Mouse (Mus musculus): Measurements from ENCODE around the gene Mrto4.

DNA sequence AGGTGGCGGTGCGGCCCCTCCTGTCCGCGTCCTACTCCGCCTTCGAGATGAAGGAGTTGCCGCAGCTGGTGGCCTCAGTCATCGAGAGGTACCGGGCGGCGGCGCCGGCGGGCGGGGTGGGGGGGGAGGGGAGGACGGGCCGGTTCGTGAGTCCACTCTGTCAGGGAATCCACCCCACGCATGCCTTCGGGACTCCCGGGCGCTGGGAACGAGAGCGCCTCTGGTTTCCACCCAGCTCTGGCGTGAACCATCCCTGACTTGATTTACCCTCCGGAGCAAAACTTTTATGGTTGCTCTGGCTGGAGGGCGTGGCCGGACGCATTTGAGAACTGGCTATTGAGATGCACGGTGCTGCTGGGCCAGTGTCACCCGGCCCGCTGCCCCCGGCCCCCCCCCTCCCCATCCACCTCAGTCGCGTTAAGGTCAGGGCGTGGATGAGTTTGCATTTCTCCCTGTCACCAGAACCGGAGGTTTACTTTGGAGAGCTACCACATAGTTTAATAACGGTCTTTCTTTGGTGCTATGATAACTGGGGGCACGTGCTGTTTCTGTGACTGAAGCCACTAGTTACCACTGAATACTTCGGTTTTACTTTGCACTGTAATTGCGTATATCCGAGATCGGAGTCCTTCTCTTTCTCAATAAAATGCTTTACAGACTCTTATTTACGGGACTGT is 28.5 kb upstream of the Mrto4 start:
- no peak for TF ChIP-seq MAX (IDR thresholded peaks at IDR 0.05; ENCODE audit: low read length)
- TF ChIP-seq USF1 (IDR thresholded peaks at IDR 0.05; ENCODE audit: low read depth, low read length), result no peak
- TF ChIP-seq POLR2A (IDR thresholded peaks at IDR 0.05; ENCODE audit: low read depth, low read length), result no peak
- no peak for TF ChIP-seq NRF1 (IDR thresholded peaks at IDR 0.05; ENCODE audit: low read depth, low read length)
- no peak for TF ChIP-seq TCF12 (IDR thresholded peaks at IDR 0.05; ENCODE audit: low read depth, low read length)
- TF ChIP-seq BHLHE40 (IDR thresholded peaks at IDR 0.05; ENCODE audit: low read depth, low read length), result no peak
- TF ChIP-seq SIN3A (IDR thresholded peaks at IDR 0.05; ENCODE audit: low read length), result no peak
